Mouse (Mus musculus): ENCODE measurements around the gene Hebp2.

DNA sequence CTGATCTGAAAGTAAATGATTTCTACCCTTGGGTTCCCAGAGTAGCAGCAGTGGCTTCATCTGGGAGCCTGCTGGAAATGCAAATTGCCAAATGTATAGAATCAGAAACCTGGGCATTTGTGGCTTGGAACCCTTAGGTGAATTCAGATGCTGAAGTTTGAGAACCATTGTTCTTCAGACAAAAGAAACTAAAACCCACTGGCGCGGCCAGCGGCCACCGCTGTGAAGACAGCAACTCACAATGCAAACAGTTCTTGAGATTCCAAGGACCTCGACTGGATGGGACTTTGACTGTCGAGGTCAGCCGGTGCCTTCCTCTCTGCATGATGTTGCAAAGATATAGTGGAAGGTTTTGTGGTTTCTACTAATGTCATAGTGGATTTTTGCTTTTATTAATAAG lies 38.3 kb upstream of the Hebp2 start:
- TF ChIP-seq POLR2A (IDR thresholded peaks at IDR 0.05; ENCODE audit: insufficient read depth, low read depth, low read length) (no peak), CTCF (IDR thresholded peaks at IDR 0.05; ENCODE audit: insufficient read depth, low read depth, low read length) (no peak)
